Mouse (Mus musculus) heart, embryonic 11.5 days (tissue): ENCODE measurements around the gene Uqcrh. TPM values are rescaled to one million over a fixed set of nuclear protein-coding genes. Genes with fewer than 3 reads are reported as not detected.

Experiments
- ATAC-seq: fragments of 200-750 bp; cut with Nextera tagmentation; replicated peaks from 2 replicates; pipeline ENCODE4 v1.8.0; 2017; ENCODE audit warnings: moderate library complexity; ENCODE audit not compliant: insufficient number of reproducible peaks, low FRiP score, low TSS enrichment
- H3K27ac ChIP-seq: fragments of 300-500 bp; sonication (generic); 2 replicates; pipeline ENCODE4 v1.5.1; 2014; ENCODE audit warnings: mild to moderate bottlenecking, low read depth, low read length
- H3K27me3 ChIP-seq: fragments of 300-500 bp; sonication (generic); 2 replicates; pipeline ENCODE4 v1.6.1; 2014; ENCODE audit warnings: mild to moderate bottlenecking, low read length, mixed read lengths; ENCODE audit not compliant: control insufficient read depth, insufficient read depth
- H3K36me3 ChIP-seq: fragments of 300-500 bp; sonication (generic); 2 replicates; pipeline ENCODE4 v1.6.1; 2014; ENCODE audit warnings: mild to moderate bottlenecking, low read length, moderate library complexity, mixed read lengths; ENCODE audit not compliant: control insufficient read depth, insufficient read depth
- H3K4me1 ChIP-seq: fragments of 300-500 bp; sonication (generic); 2 replicates; pipeline ENCODE4 v1.6.1; 2014; ENCODE audit warnings: low read length; ENCODE audit not compliant: control insufficient read depth, insufficient read depth
- H3K4me2 ChIP-seq: fragments of 300-500 bp; sonication (generic); 2 replicates; pipeline ENCODE4 v1.6.1; 2014; ENCODE audit warnings: mild to moderate bottlenecking, moderate library complexity
- H3K4me3 ChIP-seq: fragments of 300-500 bp; sonication (generic); 2 replicates; pipeline ENCODE4 v1.5.1; 2014; ENCODE audit warnings: low read depth, low read length
- H3K9ac ChIP-seq: fragments of 300-500 bp; sonication (generic); 2 replicates; pipeline ENCODE4 v1.6.1; 2014; ENCODE audit warnings: mild to moderate bottlenecking, low read depth, low read length, moderate library complexity
- H3K9me3 ChIP-seq: fragments of 300-500 bp; sonication (generic); replicated peaks from 2 replicates; pipeline ENCODE4 v1.6.1; 2016; ENCODE audit warnings: low read length; ENCODE audit not compliant: control insufficient read depth
- WGBS: fragments of 180-500 bp; shearing (Covaris S2); extraction: QIAGEN DNeasy Blood & Tissue Kit; methylation state at CpG from one replicate; pipeline ENCODE4 v1.1.7; 2014; ENCODE audit not compliant: insufficient replicate concordance; 5-methylcytosine and 5-hydroxymethylcytosine counted together
- polyA plus RNA-seq: library from polyadenylated mRNA; unstranded; fragments of >200 nt; fragmentation: Nextera tagmentation; extraction: Ambion mirVana; gene quantifications from 2 replicates; pipeline ENCODE4 v1.2.1, GENCODE M21; 2014

The Uqcrh gene
- polyA plus RNA-seq, 1 experiment from 2014 or later = 941 TPM

GRCm38 (mm10) chr4:116070116-116070515 lies 4.8 kb downstream of the Uqcrh start:
- no peak for ATAC-seq
- H3K4me2 ChIP-seq = no peak overlapping the region
- WGBS = 80% methylated on average over 6 of the region's 6 CpGs
- no peak overlapping the region for H3K27ac ChIP-seq
- H3K27me3 ChIP-seq = no peaks in the 10 kb centered on the region
- H3K4me1 ChIP-seq = peaks cover 11% of the 10 kb centered on the region
- no peaks in the 10 kb centered on the region for H3K9me3 ChIP-seq
- H3K4me3 ChIP-seq = no peak overlapping the region
- H3K36me3 ChIP-seq = peaks cover 31% of the 10 kb centered on the region
- no peak overlapping the region for H3K9ac ChIP-seq

DNA sequence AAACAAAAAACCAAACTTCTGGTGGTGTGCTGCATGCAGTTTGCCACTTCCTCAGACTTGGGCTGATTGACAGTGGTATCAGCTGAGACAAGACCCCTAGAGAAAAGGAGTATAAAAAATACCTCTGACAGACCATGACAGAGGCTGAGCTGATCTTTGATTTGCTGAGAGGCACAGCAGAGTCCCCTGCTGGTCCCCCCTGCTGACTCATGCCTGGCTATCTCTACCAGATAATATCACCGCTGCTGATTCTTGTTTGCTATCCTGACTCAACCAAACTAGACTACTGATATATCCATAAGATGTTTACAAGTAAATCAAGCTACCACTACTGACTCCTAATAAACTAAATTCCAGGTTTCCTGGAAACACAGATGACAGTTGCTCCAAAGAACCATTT lies 11.0 kb downstream of the Uqcrh start:
- no peaks in the 10 kb centered on the region for H3K9me3 ChIP-seq
- H3K27ac ChIP-seq = no peak overlapping the region
- no peaks in the 10 kb centered on the region for H3K27me3 ChIP-seq
- no peak for ATAC-seq
- H3K4me3 ChIP-seq = no peak overlapping the region
- H3K4me1 ChIP-seq = 0 out of 2 replicates have a peak, but pooled peaks cover 3% of the 10 kb centered on the region
- no peak overlapping the region for H3K9ac ChIP-seq
- WGBS = 8% methylated on average over 1 of the region's 1 CpGs
- H3K4me2 ChIP-seq = no peak overlapping the region
- peaks cover 20% of the 10 kb centered on the region for H3K36me3 ChIP-seq

DNA sequence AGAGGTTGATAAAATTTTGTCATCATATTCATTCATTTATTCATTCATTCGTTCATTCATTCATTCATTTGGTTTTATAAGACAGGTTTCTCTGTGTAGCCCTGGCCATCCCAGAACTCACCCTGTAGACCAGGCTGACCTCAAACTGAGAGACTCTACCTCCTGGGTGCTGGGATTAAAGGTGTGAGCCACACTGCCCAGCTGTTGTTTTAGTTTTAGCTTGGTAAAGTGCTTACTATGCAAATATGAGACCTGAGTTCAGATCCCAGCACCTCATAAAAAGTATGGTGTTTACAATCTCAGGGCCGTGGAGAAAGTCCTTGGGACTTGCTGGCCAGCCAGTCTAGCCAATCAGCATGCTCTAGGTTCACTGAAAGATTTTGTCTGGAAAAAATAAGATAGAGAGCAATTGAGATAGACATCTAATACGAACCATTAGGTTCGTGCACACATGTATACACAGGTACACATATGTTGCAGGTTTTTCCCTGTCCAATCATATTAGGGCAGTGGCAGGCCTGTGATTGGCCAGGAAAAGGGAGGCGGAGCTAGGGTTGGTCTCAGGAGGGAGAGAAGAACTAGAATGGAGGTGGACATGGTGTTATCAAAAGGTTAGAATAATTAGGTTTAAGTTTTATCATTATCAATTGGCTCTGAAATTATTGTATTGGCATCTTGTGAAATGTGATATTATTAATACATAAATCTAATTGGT lies 15.7 kb downstream of the Uqcrh start:
- Histone ChIP-seq H3K4me1 (0 out of 2 replicates have a peak, but pooled peaks cover 3% of the 10 kb centered on the region), H3K9me3 (no peaks in the 10 kb centered on the region), H3K27ac (no peak overlapping the region), H3K4me2 (no peak overlapping the region), H3K9ac (no peak overlapping the region), H3K4me3 (no peak overlapping the region), H3K36me3 (no peaks in the 10 kb centered on the region), H3K27me3 (no peaks in the 10 kb centered on the region)
- 68% methylated on average over 5 of the region's 5 CpGs for WGBS
- no peak for ATAC-seq

DNA sequence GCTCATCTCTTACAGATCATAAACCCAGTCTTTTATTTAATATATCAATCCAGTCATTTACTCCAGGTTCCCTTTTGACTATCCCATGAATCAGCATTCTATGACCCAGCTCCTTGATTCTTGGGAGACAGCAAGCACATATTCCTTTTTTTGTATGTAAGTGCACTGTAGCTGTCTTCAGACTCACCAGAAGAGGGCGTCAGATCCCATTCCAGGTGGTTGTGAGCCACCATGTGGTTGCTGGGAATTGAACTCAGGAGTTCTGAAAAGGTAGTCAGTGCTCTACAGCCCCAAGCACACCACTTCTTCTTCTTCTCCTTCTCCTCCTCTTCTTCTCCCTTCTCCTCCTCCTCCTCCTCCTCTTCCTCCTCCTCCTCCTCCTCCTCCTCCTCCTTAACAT lies 17.3 kb downstream of the Uqcrh start:
- Histone ChIP-seq H3K27me3 (no peaks in the 10 kb centered on the region), H3K9ac (no peak overlapping the region), H3K4me2 (no peak overlapping the region), H3K27ac (no peak overlapping the region), H3K9me3 (no peaks in the 10 kb centered on the region), H3K4me1 (peaks cover 1% of the 10 kb centered on the region; the same call in 1 of the 2 replicates), H3K36me3 (no peaks in the 10 kb centered on the region), H3K4me3 (no peak overlapping the region)
- no peak for ATAC-seq
- WGBS = 0% methylated on average over 1 of the region's 1 CpGs

- Histone ChIP-seq H3K27ac (peak within 1 kb of the TSS; percentile 95), H3K27me3 (no peaks in the 10 kb centered on the region), H3K4me3 (peak within 1 kb of the TSS; percentile 64), H3K36me3 (no peaks in the 10 kb centered on the region), H3K9me3 (no peaks in the 10 kb centered on the region), H3K9ac (peak within 1 kb of the TSS; percentile 78), H3K4me1 (peaks cover 4% of the 10 kb centered on the region; the same call in 1 of the 2 replicates), H3K4me2 (peak within 1 kb of the TSS; percentile 96)
- under 1% methylated on average over 35 of the region's 35 CpGs for WGBS
- peak; percentile 92 for ATAC-seq
These were observed 21.4 kb downstream of the Uqcrh start, which contains the start of gene Nsun4 for GRCm38 (mm10) chr4:116053399-116053961. Gene Nsun4 (minus strand): TSS chr4:116053876.

DNA sequence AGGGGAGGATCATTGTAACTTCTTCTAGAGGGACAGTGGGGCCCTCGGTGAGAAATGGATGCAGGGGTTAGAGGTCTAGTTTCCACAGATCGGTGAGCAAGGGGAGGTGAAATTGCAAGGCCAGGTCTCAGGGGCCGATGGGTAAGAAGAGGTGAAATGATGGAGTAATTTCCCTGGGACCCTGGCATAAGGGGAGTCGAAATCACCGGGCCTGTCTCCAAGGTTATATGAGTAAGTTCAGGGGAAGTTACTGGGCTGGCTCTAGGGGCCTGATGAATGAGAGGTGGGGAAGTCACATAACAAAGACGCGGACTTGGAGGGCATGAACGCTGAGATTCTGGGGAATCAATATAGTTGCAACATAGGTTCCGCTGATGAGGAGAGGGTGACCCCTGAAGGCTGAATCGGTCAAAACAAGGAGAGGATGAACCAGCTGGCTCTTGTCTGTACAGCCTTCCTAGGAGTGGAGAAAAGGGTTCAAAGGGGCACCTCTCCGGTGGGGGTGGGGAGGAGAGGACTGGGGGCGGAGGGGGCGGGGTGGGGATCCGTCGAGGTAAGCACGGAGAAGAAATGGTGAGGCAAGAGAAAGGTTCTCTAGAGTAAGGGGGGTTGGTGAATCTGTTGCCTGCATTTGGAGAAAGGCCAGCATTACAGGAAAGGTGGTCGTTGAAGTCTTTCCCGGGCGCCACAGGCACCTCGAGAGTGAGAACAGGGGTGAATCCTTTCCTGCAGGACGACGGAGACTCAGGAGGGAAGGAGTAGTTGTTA lies 22.2 kb downstream of the Uqcrh start:
- Histone ChIP-seq H3K9ac (peak overlapping the region; percentile 78), H3K4me1 (peaks cover 4% of the 10 kb centered on the region; the same call in 1 of the 2 replicates), H3K4me2 (peak overlapping the region; percentile 96), H3K4me3 (peak overlapping the region; percentile 64), H3K9me3 (no peaks in the 10 kb centered on the region), H3K27ac (peak overlapping the region; percentile 95), H3K27me3 (no peaks in the 10 kb centered on the region), H3K36me3 (no peaks in the 10 kb centered on the region)
- ATAC-seq = peak; percentile 52
- 6% methylated on average over 22 of the region's 22 CpGs for WGBS

DNA sequence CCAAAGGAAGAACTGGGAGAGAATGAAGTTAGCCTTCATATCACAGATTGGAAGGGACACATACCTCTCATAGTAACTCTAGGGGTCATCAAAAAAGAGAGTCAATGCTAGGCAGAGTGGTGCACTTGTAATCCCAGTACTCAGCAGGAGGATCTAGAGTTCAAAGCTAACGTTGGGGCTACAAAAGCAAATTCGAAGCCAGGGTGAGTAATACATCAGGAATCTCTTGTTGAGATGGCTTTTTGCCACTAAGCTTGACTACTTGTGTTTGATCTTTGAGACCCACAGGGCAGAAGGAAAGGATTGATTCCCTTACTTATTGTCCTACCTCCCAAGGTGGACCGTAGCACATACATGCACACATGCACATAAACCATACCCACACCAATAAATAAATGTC lies 25.7 kb downstream of the Uqcrh start:
- H3K4me2 ChIP-seq = no peak overlapping the region
- H3K27ac ChIP-seq = no peak overlapping the region
- peaks cover 4% of the 10 kb centered on the region; the same call in 1 of the 2 replicates for H3K4me1 ChIP-seq
- H3K9me3 ChIP-seq = no peaks in the 10 kb centered on the region
- no peaks in the 10 kb centered on the region for H3K36me3 ChIP-seq
- no peak for ATAC-seq
- H3K27me3 ChIP-seq = no peaks in the 10 kb centered on the region
- H3K4me3 ChIP-seq = no peak overlapping the region
- H3K9ac ChIP-seq = no peak overlapping the region
- WGBS = 77% methylated on average over 3 of the region's 3 CpGs

GRCm38 (mm10) chr4:116048130-116048920 lies 26.5 kb downstream of the Uqcrh start:
- Histone ChIP-seq H3K4me2 (no peak overlapping the region), H3K9me3 (no peaks in the 10 kb centered on the region), H3K27ac (no peak overlapping the region), H3K4me3 (no peak overlapping the region), H3K36me3 (no peaks in the 10 kb centered on the region; the same call in 1 of the 2 replicates), H3K4me1 (peaks cover 4% of the 10 kb centered on the region; the same call in 1 of the 2 replicates), H3K9ac (no peak overlapping the region), H3K27me3 (no peaks in the 10 kb centered on the region)
- WGBS = 76% methylated on average over 7 of the region's 7 CpGs
- no peak for ATAC-seq
